Mouse (Mus musculus) thymus, adult 2 months (tissue): ENCODE measurements around the gene Bex4.

Experiments used
- CTCF ChIP-seq: fragments of 200-500 bp; IDR thresholded peaks from 2 replicates; pipeline ENCODE4 v1.5.1; 2012; ENCODE audit warnings: mild to moderate bottlenecking, control low read depth, low read length, moderate library complexity, borderline replicate concordance; ENCODE audit not compliant: control insufficient read depth, poor library complexity, insufficient read depth; ENCODE audit errors: extremely low read depth
- POLR2A ChIP-seq: fragments of 200-500 bp; IDR thresholded peaks from 2 replicates; pipeline ENCODE4 v1.6.1; 2012; ENCODE audit warnings: mild to moderate bottlenecking, low read length, control low read depth, moderate library complexity; ENCODE audit not compliant: control insufficient read depth, poor library complexity, insufficient read depth; ENCODE audit errors: extremely low read depth

DNA sequence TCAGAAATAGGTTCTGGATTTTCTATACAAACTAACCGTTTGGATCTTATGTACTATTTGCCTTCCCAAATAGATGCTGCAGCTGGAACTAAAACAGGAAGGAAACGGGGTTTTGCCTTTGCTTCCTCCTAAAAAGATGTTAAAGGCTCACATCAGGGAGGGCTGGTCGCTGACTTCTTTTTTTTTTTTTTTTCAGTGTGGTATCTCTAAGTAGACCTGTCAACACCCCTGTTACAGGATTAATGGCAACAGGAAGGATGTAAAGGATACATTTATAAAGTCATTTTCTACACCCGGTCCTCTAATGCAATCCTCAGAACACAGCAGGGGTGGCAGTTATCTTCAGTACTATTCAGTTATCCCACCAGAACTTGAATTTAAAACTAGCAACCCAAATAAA, 23.8 kb upstream of the Bex4 start:
- TF ChIP-seq CTCF (no peak), POLR2A (no peak)
